8 mouse cellular contexts compared by ENCODE assay signal in the genomic region with DNA sequence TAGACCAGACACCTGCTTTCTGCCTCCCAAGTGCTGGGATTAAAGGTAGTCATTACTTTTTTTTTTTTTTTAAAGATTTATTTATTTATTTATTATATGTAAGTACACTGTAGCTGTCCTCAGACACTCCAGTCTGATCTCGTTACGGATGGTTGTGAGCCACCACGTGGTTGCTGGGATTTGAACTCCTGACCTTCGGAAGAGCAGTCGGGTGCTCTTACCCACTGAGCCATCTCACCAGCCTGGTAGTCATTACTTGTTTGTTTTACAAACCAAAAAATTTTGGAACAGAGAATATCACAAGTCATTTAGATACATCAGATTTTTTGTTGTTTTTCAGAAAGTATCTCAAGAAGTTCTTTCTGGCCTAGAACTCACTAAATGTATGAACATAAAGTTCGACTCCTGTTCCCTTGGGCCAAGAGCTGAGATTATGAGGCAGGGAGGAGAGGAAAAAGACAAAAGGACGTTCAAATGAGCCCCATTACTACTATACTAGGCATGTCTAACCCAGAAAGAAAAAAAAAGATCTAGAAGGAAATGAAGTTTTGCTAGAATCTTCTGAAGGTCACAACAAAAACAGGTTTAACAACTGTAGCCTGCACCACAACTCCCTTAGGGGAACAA. TPM values are rescaled to one million over a fixed set of nuclear protein-coding genes. Genes with fewer than 3 reads are reported as not detected.
DNase-seq lines count a peak whose midpoint lies in the region; ATAC-seq and TF ChIP-seq lines count a peak whose summit lies in the region.
"Not testable (repeated sequence)": the region's sequence is repeated elsewhere in the genome, so short reads cannot be mapped to it uniquely, and the experiment has no call there.

No protein-coding gene starts in this region.

- not testable (repeated sequence) for TF ChIP-seq POLR2A in ES-Bruce4 (IDR thresholded peaks at IDR 0.05; ENCODE audit: insufficient read depth, low read length); heart, adult 2 months (IDR thresholded peaks at IDR 0.05; ENCODE audit: insufficient read depth, low read depth, low read length); small intestine, adult 2 months (IDR thresholded peaks at IDR 0.05; ENCODE audit: low read depth, low read length)

- intact Hi-C loops in heart, adult 2 months (cut with DNase I), result loop anchor here (5.0 kb wide), 1 partner anchor 339 kb away; the partner anchor contains the start of genes Mapk14 and Slc26a8

- not testable (repeated sequence) for ATAC-seq in embryonic facial prominence, embryonic 15.5 days (ENCODE audit: insufficient number of reproducible peaks, low FRiP score, low TSS enrichment, low read depth); hindbrain, embryonic 14.5 days (ENCODE audit: low FRiP score); kidney, embryonic 16.5 days (ENCODE audit: low FRiP score, low TSS enrichment); liver, embryonic 13.5 days (ENCODE audit: low read depth); midbrain, embryonic 11.5 days (ENCODE audit: low FRiP score)

- H3K4me1 ChIP-seq in ES-Bruce4 (ENCODE audit: control insufficient read depth, insufficient read depth, low read length); heart, adult 2 months (ENCODE audit: control insufficient read depth, insufficient read depth, low read length); small intestine, adult 2 months (ENCODE audit: control insufficient read depth, insufficient read depth, insufficient read length, low read length): not testable (repeated sequence)
- peaks cover 16% of the 10 kb centered on the region for H3K4me1 ChIP-seq in embryonic facial prominence, embryonic 15.5 days
- H3K4me1 ChIP-seq in hindbrain, embryonic 14.5 days (replicated peaks; ENCODE audit: control insufficient read depth, insufficient read depth, low read length), result peaks cover 20% of the 10 kb centered on the region
- peaks cover 24% of the 10 kb centered on the region for H3K4me1 ChIP-seq in kidney, embryonic 16.5 days (ENCODE audit: insufficient read depth, low read length)
- H3K4me1 ChIP-seq in liver, embryonic 13.5 days (replicated peaks), result peaks cover 39% of the 10 kb centered on the region
- peaks cover 11% of the 10 kb centered on the region for H3K4me1 ChIP-seq in midbrain, embryonic 11.5 days (ENCODE audit: control insufficient read depth, insufficient read depth, low read length)

- peak overlapping the region; percentile 65 for H3K4me2 ChIP-seq in embryonic facial prominence, embryonic 15.5 days (replicated peaks)
- H3K4me2 ChIP-seq in hindbrain, embryonic 14.5 days (replicated peaks), result peak overlapping the region; percentile 79
- H3K4me2 ChIP-seq in kidney, embryonic 16.5 days (replicated peaks; ENCODE audit: low read depth, low read length), result peak overlapping the region; percentile 77
- H3K4me2 ChIP-seq in liver, embryonic 13.5 days, result peak overlapping the region; percentile 92
- peak overlapping the region; percentile 77 for H3K4me2 ChIP-seq in midbrain, embryonic 11.5 days

- DNase-seq in heart, adult 2 months; hindbrain, embryonic 14.5 days (ENCODE audit: low spot score); liver, embryonic 13.5 days: not testable (repeated sequence)
- peak; percentile 84 for DNase-seq in midbrain, embryonic 11.5 days (ENCODE audit: low spot score, missing footprints)

- H3K79me2 ChIP-seq in heart, adult 2 months (replicated peaks; ENCODE audit: control insufficient read depth, insufficient read depth, low read length), result not testable (repeated sequence)

- peaks cover 27% of the 10 kb centered on the region for H3K36me3 ChIP-seq in ES-Bruce4 (ENCODE audit: control insufficient read depth, insufficient read depth, low read length, poor library complexity, severe bottlenecking)
- not testable (repeated sequence) for H3K36me3 ChIP-seq in embryonic facial prominence, embryonic 15.5 days; heart, adult 2 months (ENCODE audit: control insufficient read depth, insufficient read depth, low read length); hindbrain, embryonic 14.5 days (replicated peaks; ENCODE audit: control insufficient read depth, insufficient read depth); kidney, embryonic 16.5 days (ENCODE audit: insufficient read depth, low read length); midbrain, embryonic 11.5 days (ENCODE audit: control insufficient read depth, insufficient read depth, low read length); small intestine, adult 2 months (ENCODE audit: control insufficient read depth, insufficient read depth, low read length)
- H3K36me3 ChIP-seq in liver, embryonic 13.5 days, result peaks cover 21% of the 10 kb centered on the region

- WGBS in embryonic facial prominence, embryonic 15.5 days, result 36% methylated on average over 7 of the region's 7 CpGs
- WGBS in heart, adult 2 months, result 54% methylated on average over 7 of the region's 7 CpGs
- 55% methylated on average over 7 of the region's 7 CpGs for WGBS in hindbrain, embryonic 14.5 days
- 33% methylated on average over 7 of the region's 7 CpGs for WGBS in kidney, embryonic 16.5 days
- WGBS in liver, embryonic 13.5 days (ENCODE audit: insufficient replicate concordance), result 60% methylated on average over 7 of the region's 7 CpGs
- 61% methylated on average over 7 of the region's 7 CpGs for WGBS in midbrain, embryonic 11.5 days
- 46% methylated on average over 7 of the region's 7 CpGs for WGBS in small intestine, adult 2 months

- not testable (repeated sequence) for H3K4me3 ChIP-seq in ES-Bruce4 (ENCODE audit: low read depth, low read length); small intestine, adult 2 months (ENCODE audit: low read depth, low read length)
- peak overlapping the region; percentile 72 for H3K4me3 ChIP-seq in embryonic facial prominence, embryonic 15.5 days (replicated peaks)
- peak overlapping the region; percentile 83 for H3K4me3 ChIP-seq in heart, adult 2 months
- peak overlapping the region; percentile 60 for H3K4me3 ChIP-seq in hindbrain, embryonic 14.5 days (replicated peaks; ENCODE audit: low read length)
- H3K4me3 ChIP-seq in kidney, embryonic 16.5 days (ENCODE audit: low read length), result peak overlapping the region; percentile 95
- H3K4me3 ChIP-seq in liver, embryonic 13.5 days (replicated peaks), result peak overlapping the region; percentile 79
- H3K4me3 ChIP-seq in midbrain, embryonic 11.5 days (ENCODE audit: low read depth, low read length), result peak overlapping the region; percentile 72

- peak overlapping the region; percentile 89 for H3K9ac ChIP-seq in ES-Bruce4 (ENCODE audit: low read depth, poor library complexity, severe bottlenecking)
- peak overlapping the region; percentile 87 for H3K9ac ChIP-seq in embryonic facial prominence, embryonic 15.5 days
- H3K9ac ChIP-seq in heart, adult 2 months (ENCODE audit: low read depth, low read length), result not testable (repeated sequence)
- peak overlapping the region; percentile 94 for H3K9ac ChIP-seq in hindbrain, embryonic 14.5 days
- H3K9ac ChIP-seq in kidney, embryonic 16.5 days (replicated peaks; ENCODE audit: low read length), result peak overlapping the region; percentile 98
- H3K9ac ChIP-seq in liver, embryonic 13.5 days, result peak overlapping the region; percentile 97
- H3K9ac ChIP-seq in midbrain, embryonic 11.5 days (ENCODE audit: low read length), result peak overlapping the region; percentile 97

- H3K27ac ChIP-seq in ES-Bruce4 (ENCODE audit: insufficient read depth, low read length), result peak overlapping the region; percentile 87
- H3K27ac ChIP-seq in embryonic facial prominence, embryonic 15.5 days (replicated peaks), result peak overlapping the region; percentile 99
- H3K27ac ChIP-seq in heart, adult 2 months, result peak overlapping the region; percentile 99
- peak overlapping the region; percentile 94 for H3K27ac ChIP-seq in hindbrain, embryonic 14.5 days
- H3K27ac ChIP-seq in kidney, embryonic 16.5 days (ENCODE audit: low read length), result peak overlapping the region; percentile 100
- peak overlapping the region; percentile 97 for H3K27ac ChIP-seq in liver, embryonic 13.5 days
- H3K27ac ChIP-seq in midbrain, embryonic 11.5 days (ENCODE audit: low read depth, low read length), result peak overlapping the region; percentile 96
- H3K27ac ChIP-seq in small intestine, adult 2 months (ENCODE audit: insufficient read depth, low read depth, low read length), result peak overlapping the region; percentile 97

- not testable (repeated sequence) for H3K9me3 ChIP-seq in ES-Bruce4 (replicated peaks; ENCODE audit: control insufficient read depth, insufficient read depth, low read length, poor library complexity, severe bottlenecking); embryonic facial prominence, embryonic 15.5 days (replicated peaks); hindbrain, embryonic 14.5 days (ENCODE audit: control insufficient read depth, low read length); kidney, embryonic 16.5 days (ENCODE audit: low read length); liver, embryonic 13.5 days (replicated peaks); midbrain, embryonic 11.5 days (ENCODE audit: control insufficient read depth, low read length)

- not testable (repeated sequence) for TF ChIP-seq CTCF in ES-Bruce4 (IDR thresholded peaks at IDR 0.05; ENCODE audit: low read depth, low read length); heart, adult 2 months (IDR thresholded peaks at IDR 0.05); small intestine, adult 2 months (IDR thresholded peaks at IDR 0.05; ENCODE audit: extremely low read depth, insufficient read length, insufficient replicate concordance, low read depth, low read length)

- not testable (repeated sequence) for TF ChIP-seq EP300 in ES-Bruce4 (IDR thresholded peaks at IDR 0.05; ENCODE audit: insufficient read depth, low read depth, low read length); heart, adult 2 months (IDR thresholded peaks at IDR 0.05; ENCODE audit: insufficient read depth, low read depth, low read length)

- H3K27me3 ChIP-seq in ES-Bruce4 (ENCODE audit: control insufficient read depth, insufficient read depth, low read length, poor library complexity, severe bottlenecking); embryonic facial prominence, embryonic 15.5 days; heart, adult 2 months (ENCODE audit: control insufficient read depth, insufficient read depth, low read length); hindbrain, embryonic 14.5 days (ENCODE audit: control insufficient read depth, insufficient read depth, low read length); kidney, embryonic 16.5 days (ENCODE audit: insufficient read depth, low read length); liver, embryonic 13.5 days; midbrain, embryonic 11.5 days (ENCODE audit: control insufficient read depth, insufficient read depth, low read length); small intestine, adult 2 months (ENCODE audit: control insufficient read depth, insufficient read depth, low read length): not testable (repeated sequence)

RNA-seq across cellular contexts. Expression of gene Srsf3, which starts 1.2 kb away (rescaled TPM):
- polyA plus RNA-seq in ES-Bruce4 (2011; ENCODE audit: insufficient read depth, insufficient read length, low read depth, missing spikeins), result 541 and 557 TPM in 2 replicates
- 485 and 487 TPM in 2 replicates for polyA plus RNA-seq in embryonic facial prominence, embryonic 15.5 days (2015; fragmentation: Nextera tagmentation; extraction: Ambion mirVana)
- total RNA-seq in heart, adult 2 months (2021), result 10 to 100 TPM; 64.5 to 84.9 TPM
- polyA plus RNA-seq in heart, adult 2 months (2012; rRNA removed), result 84.5 and 104 TPM in 2 replicates
- polyA plus RNA-seq in hindbrain, embryonic 14.5 days (2014; fragmentation: Nextera tagmentation; extraction: Ambion mirVana), result 446 and 460 TPM in 2 replicates
- polyA plus RNA-seq in kidney, embryonic 16.5 days (2015; fragmentation: Nextera tagmentation; extraction: Ambion mirVana), result 597 and 625 TPM in 2 replicates
- polyA plus RNA-seq in liver, embryonic 13.5 days (2015; fragmentation: Nextera tagmentation; extraction: Ambion mirVana), result 320 and 398 TPM in 2 replicates
- polyA plus RNA-seq in midbrain, embryonic 11.5 days (2014; fragmentation: Nextera tagmentation; extraction: Ambion mirVana), result 899 and 948 TPM in 2 replicates
- 35.9 and 69.4 TPM in 2 replicates for polyA plus RNA-seq in small intestine, adult 2 months (2012; rRNA removed)

RNA-seq across cellular contexts. Expression of gene Stk38, which starts 23.4 kb away (rescaled TPM):
- polyA plus RNA-seq in ES-Bruce4 (2011; ENCODE audit: insufficient read depth, insufficient read length, low read depth, missing spikeins), result 171 TPM in 2 replicates
- polyA plus RNA-seq in embryonic facial prominence, embryonic 15.5 days (2015; fragmentation: Nextera tagmentation; extraction: Ambion mirVana), result 111 and 122 TPM in 2 replicates
- total RNA-seq in heart, adult 2 months (2021), result 10 to 100 TPM; 29.5 to 32.5 TPM
- polyA plus RNA-seq in heart, adult 2 months (2012; rRNA removed), result 41.6 and 50.5 TPM in 2 replicates
- 75.6 and 85.0 TPM in 2 replicates for polyA plus RNA-seq in hindbrain, embryonic 14.5 days (2014; fragmentation: Nextera tagmentation; extraction: Ambion mirVana)
- 106 and 121 TPM in 2 replicates for polyA plus RNA-seq in kidney, embryonic 16.5 days (2015; fragmentation: Nextera tagmentation; extraction: Ambion mirVana)
- 38.4 and 44.6 TPM in 2 replicates for polyA plus RNA-seq in liver, embryonic 13.5 days (2015; fragmentation: Nextera tagmentation; extraction: Ambion mirVana)
- 130 and 139 TPM in 2 replicates for polyA plus RNA-seq in midbrain, embryonic 11.5 days (2014; fragmentation: Nextera tagmentation; extraction: Ambion mirVana)
- polyA plus RNA-seq in small intestine, adult 2 months (2012; rRNA removed), result 35.5 and 105 TPM in 2 replicates

RNA-seq across cellular contexts. Expression of gene Cdkn1a, which starts 59.6 kb away (rescaled TPM):
- 171 and 178 TPM in 2 replicates for polyA plus RNA-seq in ES-Bruce4 (2011; ENCODE audit: insufficient read depth, insufficient read length, low read depth, missing spikeins)
- polyA plus RNA-seq in embryonic facial prominence, embryonic 15.5 days (2015; fragmentation: Nextera tagmentation; extraction: Ambion mirVana), result 347 and 357 TPM in 2 replicates
- total RNA-seq in heart, adult 2 months (2021), result 100 to 1,000 TPM in 1 of 2 experiments, 10 to 100 TPM in 1; 56.4 to 156 TPM
- 30.4 and 37.3 TPM in 2 replicates for polyA plus RNA-seq in heart, adult 2 months (2012; rRNA removed)
- 79.5 and 97.7 TPM in 2 replicates for polyA plus RNA-seq in hindbrain, embryonic 14.5 days (2014; fragmentation: Nextera tagmentation; extraction: Ambion mirVana)
- polyA plus RNA-seq in kidney, embryonic 16.5 days (2015; fragmentation: Nextera tagmentation; extraction: Ambion mirVana), result 74.1 and 81.3 TPM in 2 replicates
- polyA plus RNA-seq in liver, embryonic 13.5 days (2015; fragmentation: Nextera tagmentation; extraction: Ambion mirVana), result 8.6 and 10.1 TPM in 2 replicates
- 16.1 and 17.4 TPM in 2 replicates for polyA plus RNA-seq in midbrain, embryonic 11.5 days (2014; fragmentation: Nextera tagmentation; extraction: Ambion mirVana)
- 85.1 and 293 TPM in 2 replicates for polyA plus RNA-seq in small intestine, adult 2 months (2012; rRNA removed)
